Mouse (Mus musculus) kidney, adult 9 months (tissue): ENCODE results near the gene Rhox10.
"Not testable (repeated sequence)": the region's sequence is repeated elsewhere in the genome, so short reads cannot be mapped to it uniquely, and the experiment has no call there.

Experiments
- DNase-seq: peaks from one replicate; pipeline ENCODE4 v3.0.0; 2022

Rhox10 gene

DNA sequence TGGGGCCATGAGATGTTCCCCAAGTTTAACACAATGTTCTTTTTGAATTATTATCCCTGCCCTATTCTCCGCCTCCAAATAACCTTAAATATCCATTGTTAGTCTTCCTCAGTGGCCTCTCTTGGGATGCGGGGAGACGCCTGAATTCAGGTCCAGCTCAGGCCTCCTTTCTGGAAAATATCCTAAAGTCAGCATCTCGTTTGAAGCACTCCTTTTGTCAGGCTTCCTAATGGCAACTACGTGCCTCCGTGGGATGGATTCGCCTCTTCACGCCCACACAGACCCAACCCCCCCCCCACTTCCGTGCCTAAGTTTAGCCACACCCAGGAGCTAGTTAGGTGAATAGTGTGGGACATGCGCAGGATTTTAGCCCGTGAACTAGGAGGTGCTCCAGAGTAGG is at the start of gene Rhox10:
TSS of gene Rhox10 (plus strand) at position 301 of the 400 bp plus-strand sequence.
- no peak for DNase-seq

DNA sequence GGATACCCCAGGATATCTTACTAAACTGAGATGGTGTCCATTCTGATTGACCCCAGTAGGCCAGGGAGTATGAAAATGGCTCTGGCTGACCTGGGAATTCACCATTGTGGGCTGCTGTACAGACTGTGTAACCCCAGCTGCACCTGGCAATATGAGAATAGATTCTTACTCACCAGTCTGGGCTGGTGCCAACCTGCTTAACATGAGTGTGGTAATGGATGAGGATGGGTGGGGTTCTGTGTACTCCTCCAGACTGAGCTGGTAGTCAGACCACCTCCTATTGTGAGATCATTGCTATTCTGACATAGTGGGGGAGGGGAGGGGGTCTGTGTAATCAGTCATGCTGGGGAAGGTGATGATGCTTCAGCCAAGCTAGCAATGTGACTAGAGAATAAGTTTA is 47.7 kb upstream of the Rhox10 start, which contains the start of gene Btg1-ps1:
TSS of gene Btg1-ps1 (minus strand) at position 219 of the 400 bp plus-strand sequence.
- DNase-seq, result not testable (repeated sequence)

DNA sequence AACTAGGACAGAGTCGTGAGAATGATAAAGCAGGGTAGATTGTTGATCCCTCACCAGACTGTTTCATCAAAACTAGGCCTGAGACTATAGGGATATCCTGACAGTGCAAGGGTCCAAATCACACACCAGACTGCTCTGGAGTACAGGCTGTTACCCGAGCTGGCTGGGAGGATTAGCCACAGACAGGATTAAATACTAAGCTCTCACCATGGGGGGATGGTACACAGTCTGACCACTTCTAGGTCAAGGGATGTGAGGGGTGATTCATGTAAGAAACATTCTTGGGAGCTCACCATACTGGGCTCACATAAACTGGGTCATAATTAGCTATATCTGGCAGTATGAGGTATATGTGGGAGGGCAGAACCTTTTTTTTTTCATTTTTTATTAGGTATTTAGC is 32.4 kb upstream of the Rhox10 start:
- DNase-seq, result no peak

DNA sequence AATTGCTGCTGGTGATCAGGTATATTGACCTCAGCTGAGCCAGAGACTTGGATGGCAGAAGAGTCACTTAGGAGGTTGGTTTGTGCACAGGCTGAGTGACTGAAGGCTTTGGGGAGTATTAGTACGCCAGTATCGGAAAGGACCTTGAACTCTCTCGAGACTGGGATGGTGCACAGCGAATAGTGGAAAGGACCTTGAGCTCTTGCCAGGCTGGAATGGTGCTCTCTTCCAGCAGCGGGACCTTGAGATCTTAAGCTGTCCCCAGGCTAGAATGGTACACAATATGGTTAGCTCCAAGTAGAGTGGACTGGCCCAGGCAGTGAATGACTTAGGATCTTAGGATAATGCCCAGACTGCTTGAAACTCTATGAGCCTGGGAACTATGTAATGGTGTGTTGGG is 26.6 kb upstream of the Rhox10 start:
- DNase-seq, result no peak

DNA sequence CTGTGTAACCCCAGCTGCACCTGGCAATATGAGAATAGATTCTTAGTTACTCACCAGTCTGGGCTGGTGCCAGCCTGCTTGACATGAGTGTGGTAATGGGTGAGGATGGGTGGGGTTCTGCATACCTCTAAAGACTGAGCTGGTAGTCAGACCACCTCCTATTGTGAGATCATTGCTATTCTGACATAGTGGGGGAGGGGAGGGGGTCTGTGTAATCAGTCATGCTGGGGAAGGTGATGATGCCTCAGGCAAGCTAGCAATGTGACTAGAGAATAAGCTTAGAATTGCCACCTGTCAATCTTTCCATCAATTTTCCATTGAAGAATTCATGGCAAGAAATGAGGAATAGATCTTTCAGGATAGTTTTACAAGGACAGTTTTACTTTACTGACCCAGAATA is 23.3 kb upstream of the Rhox10 start, which contains the start of gene Btg1-ps2:
TSS of gene Btg1-ps2 (minus strand) at position 101 of the 400 bp plus-strand sequence.
- not testable (repeated sequence) for DNase-seq

DNA sequence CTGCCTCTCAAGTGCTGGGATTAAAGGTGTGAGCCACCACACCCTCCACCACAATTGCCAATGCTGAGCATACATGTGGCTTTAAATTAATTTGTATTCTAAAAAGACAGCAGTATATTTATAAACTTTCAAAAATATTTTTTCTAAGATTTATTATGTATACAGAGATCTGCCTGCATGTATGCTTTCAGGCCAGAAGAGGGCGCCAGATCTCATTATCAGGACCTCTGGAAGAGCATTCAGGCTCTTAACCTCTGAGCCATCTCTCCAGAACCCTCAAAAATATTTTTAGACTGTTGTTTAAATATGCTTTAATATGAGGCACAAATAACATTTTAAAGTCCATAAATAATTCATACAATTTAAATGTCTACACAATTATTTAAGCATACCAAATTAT is 4.7 kb upstream of the Rhox10 start:
- peak; percentile 0 for DNase-seq

DNA sequence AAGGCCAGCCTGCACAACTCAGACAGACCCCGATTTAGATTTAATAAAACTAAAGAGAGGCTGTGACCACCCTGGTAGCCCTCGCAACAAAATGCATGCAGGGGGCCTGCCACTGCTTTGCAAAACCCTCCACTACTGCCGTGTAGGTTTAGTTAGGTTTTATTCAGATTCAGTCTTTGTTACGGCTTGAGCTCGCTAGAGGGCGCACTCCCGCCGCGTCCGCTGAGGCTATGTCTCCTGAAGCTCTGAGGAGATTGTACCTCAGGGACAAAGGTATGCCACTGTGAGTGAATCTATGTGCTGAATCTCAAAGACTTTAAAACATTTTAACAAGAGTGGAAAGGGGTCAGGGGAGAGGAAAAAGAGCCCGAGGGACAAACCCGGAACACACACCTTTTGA is 18.0 kb downstream of the Rhox10 start:
- peak; percentile 50 for DNase-seq

DNA sequence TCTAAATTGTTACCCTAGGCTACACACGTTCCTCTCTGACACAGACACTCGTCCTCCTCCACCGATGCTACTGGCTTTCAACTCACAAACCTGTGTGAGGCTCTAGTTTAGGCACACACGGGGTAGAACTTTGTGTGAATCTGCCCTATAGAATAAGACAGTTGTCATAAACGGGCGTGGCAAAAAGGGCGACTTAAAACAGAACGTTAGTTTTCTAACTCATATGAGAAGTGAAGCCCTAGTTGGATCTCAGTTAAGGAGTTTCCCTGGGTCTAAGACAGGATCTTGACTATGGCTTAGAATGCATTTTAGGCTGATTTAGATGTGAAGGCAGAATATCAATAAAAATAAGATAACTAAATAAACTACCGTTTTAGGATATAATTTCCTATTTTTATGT is 18.8 kb downstream of the Rhox10 start, which contains the start of gene Rhox11:
TSS of gene Rhox11 (minus strand) at position 101 of the 400 bp plus-strand sequence.
- DNase-seq, result no peak

DNA sequence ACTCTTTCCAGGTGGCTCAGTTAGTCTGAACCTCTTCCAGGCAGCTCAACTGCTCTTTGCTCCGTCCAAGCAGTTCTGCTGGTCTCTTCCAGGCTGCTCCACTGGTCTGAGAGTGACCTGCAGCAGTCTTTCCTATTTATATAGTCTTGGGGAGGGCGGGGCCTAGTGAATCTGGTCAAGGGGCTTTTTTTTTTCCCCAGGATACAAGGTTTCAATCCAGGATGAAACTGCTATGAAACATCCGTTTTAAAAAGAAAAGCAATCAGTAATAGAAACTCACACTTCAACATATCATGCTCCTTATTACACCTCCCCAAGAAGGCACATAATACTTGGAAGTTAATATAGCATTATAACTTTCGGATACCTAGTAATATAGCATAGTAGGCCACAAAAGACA is 44.5 kb downstream of the Rhox10 start, which contains the start of gene Rhox12:
TSS of gene Rhox12 (minus strand) at position 101 of the 400 bp plus-strand sequence.
- no peak for DNase-seq

DNA sequence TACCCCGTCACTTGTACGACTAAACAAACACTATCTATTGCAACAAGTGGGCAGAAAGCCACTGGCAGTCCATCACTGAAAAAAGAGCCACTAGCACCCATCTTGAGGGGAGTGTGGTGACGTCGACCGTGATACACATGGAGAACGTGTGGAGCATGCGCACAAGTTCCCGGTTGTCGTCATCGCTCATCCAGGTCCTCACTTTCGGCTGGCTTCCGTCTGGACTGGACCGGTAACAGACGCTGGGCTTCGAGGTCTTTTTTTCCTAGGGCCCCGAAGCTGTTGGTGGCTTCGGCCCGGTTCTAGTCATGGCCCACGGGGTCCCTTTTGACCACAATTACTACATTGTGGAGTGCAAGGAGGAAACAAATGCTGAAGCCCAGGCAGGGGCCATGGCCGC is 54.7 kb downstream of the Rhox10 start, which contains the start of gene Rhox13:
TSS of gene Rhox13 (plus strand) at position 238 of the 400 bp plus-strand sequence.
- DNase-seq, result no peak
